ENCODE assay signal across 13 mouse cellular contexts in genomic region chr14:43932991-43933390, GRCm38 (mm10). TPM values are rescaled to one million over a fixed set of nuclear protein-coding genes. Genes with fewer than 3 reads are reported as not detected.
DNase-seq lines count a peak whose midpoint lies in the region; ATAC-seq and TF ChIP-seq lines count a peak whose summit lies in the region.
"Not testable (repeated sequence)": the region's sequence is repeated elsewhere in the genome, so short reads cannot be mapped to it uniquely, and the experiment has no call there.
"Had no signal": no experiment of that assay in that cellular context is flagged by ENCODE, and none has a peak within 500 bp of the region (broad histone marks: within the 10 kb centered on the region; RNA-seq: fewer than 3 reads in every experiment).

No protein-coding gene starts in this region.

- WGBS in embryonic facial prominence, embryonic 10.5 days = 16% methylated on average over 8 of the region's 8 CpGs
- 13% methylated on average over 8 of the region's 8 CpGs for WGBS in heart, adult 2 months
- 11% methylated on average over 8 of the region's 8 CpGs for WGBS in small intestine, adult 2 months

- H3K4me3 ChIP-seq in embryonic facial prominence, embryonic 10.5 days; heart, adult 2 months; small intestine, adult 2 months (ENCODE audit: low read depth, low read length): not testable (repeated sequence)

- TF ChIP-seq EP300 in heart, adult 2 months (IDR thresholded peaks at IDR 0.05; ENCODE audit: insufficient read depth, low read depth, low read length) = not testable (repeated sequence)

- H3K79me2 ChIP-seq in heart, adult 2 months (replicated peaks; ENCODE audit: control insufficient read depth, insufficient read depth, low read length) = not testable (repeated sequence)

- not testable (repeated sequence) for H3K36me3 ChIP-seq in embryonic facial prominence, embryonic 10.5 days (replicated peaks); heart, adult 2 months (ENCODE audit: control insufficient read depth, insufficient read depth, low read length); small intestine, adult 2 months (ENCODE audit: control insufficient read depth, insufficient read depth, low read length)

- peak; percentile 32 for DNase-seq in 3134 (ENCODE audit: extremely low read depth, insufficient read length, low spot score)
- peak; percentile 9 to 70 for DNase-seq in adrenal gland, adult (ENCODE audit: inconsistent age in 2 of 2, low spot score in 1 of 2)
- peak; percentile 51 for DNase-seq in embryonic facial prominence, embryonic 10.5 days (ENCODE audit: low spot score)
- DNase-seq in heart, adult 2 months = peak; percentile 16 to 32
- peak; percentile 40 for DNase-seq in kidney, adult 9 months
- DNase-seq in left cerebral cortex, postnatal 25 days (ENCODE audit: low spot score in 2 of 2) = peak; percentile 10 to 23

- ATAC-seq in megakaryocyte-erythroid progenitor cell, adult 5-6 weeks (replicated peaks; ENCODE audit: low FRiP score, low TSS enrichment, poor library complexity, severe bottlenecking) = peak; percentile 65; the same call in 1 of the 2 replicates

- TF ChIP-seq POLR2A in heart, adult 2 months (IDR thresholded peaks at IDR 0.05; ENCODE audit: insufficient read depth, low read depth, low read length); small intestine, adult 2 months (IDR thresholded peaks at IDR 0.05; ENCODE audit: low read depth, low read length): not testable (repeated sequence)

- not testable (repeated sequence) for H3K27me3 ChIP-seq in embryonic facial prominence, embryonic 10.5 days (replicated peaks; ENCODE audit: low read depth, poor library complexity, severe bottlenecking); heart, adult 2 months (ENCODE audit: control insufficient read depth, insufficient read depth, low read length); small intestine, adult 2 months (ENCODE audit: control insufficient read depth, insufficient read depth, low read length)

- H3K9me3 ChIP-seq in embryonic facial prominence, embryonic 10.5 days = not testable (repeated sequence)

- H3K4me1 ChIP-seq in embryonic facial prominence, embryonic 10.5 days; heart, adult 2 months (ENCODE audit: control insufficient read depth, insufficient read depth, low read length); small intestine, adult 2 months (ENCODE audit: control insufficient read depth, insufficient read depth, insufficient read length, low read length): not testable (repeated sequence)

- H3K9ac ChIP-seq in heart, adult 2 months (ENCODE audit: low read depth, low read length) = not testable (repeated sequence)

- intact Hi-C loops in heart, adult 2 months (cut with DNase I); left cerebral cortex, postnatal 25 days (cut with DNase I): not testable (repeated sequence)

- peak; percentile 69 for TF ChIP-seq CTCF in heart, adult 2 months (IDR thresholded peaks at IDR 0.05)
- peak; percentile 34; the same call in 1 of the 2 replicates for TF ChIP-seq CTCF in small intestine, adult 2 months (IDR thresholded peaks at IDR 0.05; ENCODE audit: extremely low read depth, insufficient read length, insufficient replicate concordance, low read depth, low read length)

- not testable (repeated sequence) for H3K27ac ChIP-seq in embryonic facial prominence, embryonic 10.5 days (replicated peaks); heart, adult 2 months; small intestine, adult 2 months (ENCODE audit: insufficient read depth, low read depth, low read length)

RNA-seq across cellular contexts. Expression of gene Gm8113, which starts 7.8 kb away (rescaled TPM):
- polyA plus RNA-seq in embryonic facial prominence, embryonic 10.5 days (2016; fragmentation: Nextera tagmentation; extraction: Ambion mirVana) = 7.6 and 8.7 TPM in 2 replicates
- total RNA-seq in heart, adult 2 months (2021) = 1 to 10 TPM; 3.4 to 4.2 TPM
- polyA plus RNA-seq in heart, adult 2 months (2012; rRNA removed) = 1.7 and 3.3 TPM in 2 replicates
- total RNA-seq in left cerebral cortex, postnatal 25 days (2021) = not detected
- total RNA-seq in megakaryocyte-erythroid progenitor cell, adult 5-6 weeks (2014; fragmentation: Nextera tagmentation) = 9.8 and 13.6 TPM in 2 replicates
- 5.1 and 5.2 TPM in 2 replicates for total RNA-seq in megakaryocyte-erythroid progenitor cell, adult 5-6 weeks (2017)
- polyA plus RNA-seq in small intestine, adult 2 months (2012; rRNA removed) = 0.08 and 0.15 TPM in 2 replicates

RNA-seq across cellular contexts. Expression of gene Ear10, which starts 9.6 kb away (rescaled TPM):
- polyA plus RNA-seq in embryonic facial prominence, embryonic 10.5 days (2016; fragmentation: Nextera tagmentation; extraction: Ambion mirVana) = not detected in 2 replicates
- total RNA-seq in heart, adult 2 months (2021) = not detected
- polyA plus RNA-seq in heart, adult 2 months (2012; rRNA removed) = not detected in 2 replicates
- not detected for total RNA-seq in left cerebral cortex, postnatal 25 days (2021)
- not detected in 2 replicates for total RNA-seq in megakaryocyte-erythroid progenitor cell, adult 5-6 weeks (2014; fragmentation: Nextera tagmentation)
- total RNA-seq in megakaryocyte-erythroid progenitor cell, adult 5-6 weeks (2017) = not detected in 2 replicates
- not detected in 2 replicates for polyA plus RNA-seq in small intestine, adult 2 months (2012; rRNA removed)
- polyA plus RNA-seq: forebrain, embryonic 12.5 days; hindbrain, embryonic 12.5 days; liver, embryonic 12.5 days; neural tube, embryonic 12.5 days; stomach, embryonic 15.5 days had no signal

RNA-seq across cellular contexts. Expression of gene Ang5, which starts 23.9 kb away (rescaled TPM):
- not detected in 2 replicates for polyA plus RNA-seq in embryonic facial prominence, embryonic 10.5 days (2016; fragmentation: Nextera tagmentation; extraction: Ambion mirVana)
- not detected for total RNA-seq in heart, adult 2 months (2021)
- not detected in 2 replicates for polyA plus RNA-seq in heart, adult 2 months (2012; rRNA removed)
- total RNA-seq in left cerebral cortex, postnatal 25 days (2021) = not detected
- not detected in 2 replicates for total RNA-seq in megakaryocyte-erythroid progenitor cell, adult 5-6 weeks (2014; fragmentation: Nextera tagmentation)
- total RNA-seq in megakaryocyte-erythroid progenitor cell, adult 5-6 weeks (2017) = not detected in 2 replicates
- polyA plus RNA-seq in small intestine, adult 2 months (2012; rRNA removed) = not detected in 2 replicates
- polyA plus RNA-seq: forebrain, embryonic 12.5 days; hindbrain, embryonic 12.5 days; liver, embryonic 12.5 days; neural tube, embryonic 12.5 days; stomach, embryonic 15.5 days had no signal

RNA-seq across cellular contexts. Expression of gene Ear1, which starts 57.7 kb away (rescaled TPM):
- not detected in 2 replicates for polyA plus RNA-seq in embryonic facial prominence, embryonic 10.5 days (2016; fragmentation: Nextera tagmentation; extraction: Ambion mirVana)
- total RNA-seq in heart, adult 2 months (2021) = not detected
- polyA plus RNA-seq in heart, adult 2 months (2012; rRNA removed) = not detected in 2 replicates
- not detected for total RNA-seq in left cerebral cortex, postnatal 25 days (2021)
- not detected in 2 replicates for total RNA-seq in megakaryocyte-erythroid progenitor cell, adult 5-6 weeks (2014; fragmentation: Nextera tagmentation)
- not detected in 2 replicates for total RNA-seq in megakaryocyte-erythroid progenitor cell, adult 5-6 weeks (2017)
- polyA plus RNA-seq in small intestine, adult 2 months (2012; rRNA removed) = not detected in 2 replicates
- polyA plus RNA-seq: forebrain, embryonic 12.5 days; hindbrain, embryonic 12.5 days; neural tube, embryonic 12.5 days had no signal

Comparison
In these comparisons a context has a peak if more than half of its experiments do, and no peak if none do; other contexts are left out.
1. RNA of gene Gm8113, which starts 7.8 kb away (total RNA-seq): 5.1 to 13.6 TPM in megakaryocyte-erythroid progenitor cell, adult 5-6 weeks and 3.4 to 4.2 TPM in heart, adult 2 months; not detected in left cerebral cortex, postnatal 25 days; every median in the first group is over 4 times any median in the second.
2. Peak in every context shown above with its lines, with median percentiles within 50 percentile points of each other: DNase-seq.